Mouse (Mus musculus): Measurements from ENCODE around the gene Cib1.

Cib1 gene

GRCm38 (mm10) chr7:80200963-80201539 is 31.6 kb downstream of the Cib1 start:
- DNase-seq (ENCODE audit: low read depth) = no peak

DNA sequence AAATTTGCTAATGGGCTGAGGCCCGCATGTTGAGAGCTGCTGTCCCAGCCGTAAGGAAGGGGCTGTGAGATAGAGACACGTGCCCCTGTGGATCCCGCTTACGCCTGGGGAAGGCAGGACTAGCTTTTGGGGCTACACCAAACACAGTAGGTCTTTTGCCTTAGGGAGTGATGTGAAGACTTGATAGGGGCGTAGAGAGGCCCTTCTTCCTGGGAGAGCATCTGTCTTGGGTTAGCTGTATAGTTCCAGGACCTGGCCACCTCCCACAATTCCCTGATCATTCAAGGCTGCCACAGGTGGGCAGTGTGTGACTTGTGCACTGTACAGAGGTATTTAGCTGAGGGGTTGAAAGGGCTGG is 32.0 kb downstream of the Cib1 start:
- DNase-seq (ENCODE audit: low read depth) = no peak

GRCm38 (mm10) chr7:80199851-80200587 is 32.6 kb downstream of the Cib1 start:
- no peak for DNase-seq (ENCODE audit: low read depth)

DNA sequence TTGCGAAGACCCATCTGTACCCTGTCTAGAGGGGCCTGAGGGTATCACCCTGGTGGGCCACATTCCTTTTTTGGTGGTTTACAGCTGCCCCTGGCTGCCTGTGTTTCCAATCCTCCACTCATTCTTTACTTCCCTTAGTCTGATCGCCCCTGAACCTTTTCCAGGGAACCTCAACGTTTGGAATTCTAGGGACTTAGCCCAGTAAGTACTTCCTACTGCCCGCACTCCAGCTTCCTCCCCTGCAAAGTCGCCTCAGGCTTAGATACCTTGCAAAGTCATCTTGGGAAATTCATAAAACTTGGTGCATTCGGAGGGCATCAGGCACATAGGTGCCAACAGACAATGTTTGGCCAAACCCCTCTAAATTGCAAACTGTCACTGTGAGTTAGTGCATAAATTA is 33.3 kb downstream of the Cib1 start:
- no peak for DNase-seq (ENCODE audit: low read depth)

GRCm38 (mm10) chr7:80198863-80199262 is 33.8 kb downstream of the Cib1 start:
- DNase-seq (ENCODE audit: low read depth) = no peak

DNA sequence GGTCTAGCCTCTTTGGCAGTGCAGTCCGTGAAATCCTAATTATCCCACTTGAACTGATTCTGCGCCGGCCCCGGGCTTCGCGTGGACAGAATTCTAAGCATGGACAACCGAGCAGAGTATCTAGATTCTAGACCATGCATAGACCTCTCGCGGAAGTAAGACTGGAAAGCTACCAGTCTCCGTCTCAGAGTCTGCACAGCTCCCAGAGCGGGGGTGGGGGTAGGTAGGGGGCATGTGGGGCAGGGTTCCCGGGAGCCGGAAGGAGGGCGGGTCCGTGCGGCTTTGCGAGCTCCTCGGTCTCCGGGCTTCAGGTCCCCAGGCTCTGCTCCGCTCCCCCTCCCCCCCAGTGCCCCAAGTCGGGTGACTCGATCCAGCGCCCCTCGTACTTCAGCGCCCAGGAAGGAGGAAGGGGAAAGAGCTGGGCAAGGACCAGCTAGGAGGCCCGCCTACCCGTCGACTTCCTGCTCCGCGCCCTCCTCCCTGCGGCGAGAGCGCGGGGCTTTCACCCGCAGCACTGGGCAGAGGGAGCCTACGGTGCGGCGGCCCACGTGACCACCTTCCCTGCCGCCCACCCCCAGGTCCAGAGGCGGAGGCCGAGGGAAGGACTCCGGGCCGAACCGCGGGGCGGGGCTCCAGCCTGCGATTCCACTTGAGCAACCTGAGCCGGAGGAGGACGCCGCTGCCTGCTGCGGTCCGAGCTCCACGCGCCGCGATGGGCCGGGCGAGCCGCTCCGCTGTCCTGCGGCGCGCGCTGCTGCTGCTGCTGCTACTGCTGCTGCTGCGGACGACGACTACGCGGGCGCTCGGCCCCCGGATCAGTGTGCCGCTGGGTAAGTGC is 34.5 kb downstream of the Cib1 start:
- peak; percentile 51 for DNase-seq (ENCODE audit: low read depth)

DNA sequence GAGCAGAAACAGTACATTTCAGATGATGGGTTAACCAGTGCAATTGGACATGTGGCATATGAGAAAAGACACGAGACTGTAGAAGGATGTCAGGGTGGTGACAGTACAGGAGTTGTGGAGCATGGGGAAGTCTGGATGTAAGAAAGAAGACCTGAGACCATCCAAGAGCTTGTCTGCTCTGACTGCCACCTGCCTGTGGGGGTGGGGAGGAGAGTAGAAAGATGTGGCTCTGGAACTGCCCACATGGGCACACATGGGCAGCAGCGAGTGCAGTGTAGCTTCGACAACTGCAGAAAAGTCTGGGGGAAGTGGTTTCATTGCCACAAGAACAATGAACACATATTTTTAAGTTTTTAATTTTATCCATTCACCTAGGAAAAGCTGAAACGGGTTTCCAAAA is 35.2 kb downstream of the Cib1 start:
- DNase-seq (ENCODE audit: low read depth) = no peak

GRCm38 (mm10) chr7:80195576-80196263 is 36.9 kb downstream of the Cib1 start:
- DNase-seq (ENCODE audit: low read depth) = no peak

GRCm38 (mm10) chr7:80195146-80195545 is 37.5 kb downstream of the Cib1 start:
- no peak for DNase-seq (ENCODE audit: low read depth)

GRCm38 (mm10) chr7:80193941-80194739 is 38.5 kb downstream of the Cib1 start:
- DNase-seq (ENCODE audit: low read depth) = no peak

- DNase-seq (ENCODE audit: low read depth) = peak; percentile 52
These were observed 40.2 kb downstream of the Cib1 start for GRCm38 (mm10) chr7:80192226-80193061.

GRCm38 (mm10) chr7:80191455-80191854 is 41.2 kb downstream of the Cib1 start:
- DNase-seq (ENCODE audit: low read depth) = no peak

DNA sequence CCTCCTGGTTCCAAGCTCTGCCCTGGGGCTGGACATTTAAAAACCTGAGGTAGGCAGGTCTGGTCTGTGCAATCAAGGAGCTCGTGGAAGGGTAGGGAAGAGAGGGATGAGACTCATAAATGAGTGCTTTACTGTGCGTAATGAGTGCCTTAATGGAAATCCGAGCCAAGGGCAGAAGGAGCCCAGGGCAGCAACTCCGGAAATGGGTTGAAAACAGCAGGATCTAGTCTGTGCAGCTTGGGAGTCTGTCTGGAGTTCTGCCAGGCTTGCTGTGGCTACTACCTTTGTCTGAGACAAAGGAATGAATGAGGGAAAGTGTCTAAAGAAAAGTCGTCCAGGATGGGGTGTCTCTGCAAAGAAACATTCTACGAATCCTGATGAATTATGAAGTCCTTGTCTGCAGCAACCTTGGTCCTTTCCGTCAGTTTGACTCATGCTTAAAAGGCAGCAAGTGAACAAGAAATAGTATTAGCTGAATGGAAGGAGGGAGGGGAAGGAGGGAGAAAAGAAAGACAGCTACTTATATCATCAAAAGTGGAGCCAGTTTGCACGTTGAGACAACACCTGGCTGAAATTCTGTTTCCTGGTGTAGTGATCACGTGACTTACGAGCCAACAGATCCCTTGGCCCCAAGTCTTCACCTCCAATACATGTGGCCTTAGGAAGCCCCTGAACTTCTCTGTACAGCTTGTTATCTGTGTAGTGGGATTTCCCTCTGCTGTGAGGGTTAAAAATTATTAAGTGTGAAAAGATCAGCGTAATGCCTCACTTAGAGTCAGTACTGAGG is 43.3 kb downstream of the Cib1 start:
- no peak for DNase-seq (ENCODE audit: low read depth)

DNA sequence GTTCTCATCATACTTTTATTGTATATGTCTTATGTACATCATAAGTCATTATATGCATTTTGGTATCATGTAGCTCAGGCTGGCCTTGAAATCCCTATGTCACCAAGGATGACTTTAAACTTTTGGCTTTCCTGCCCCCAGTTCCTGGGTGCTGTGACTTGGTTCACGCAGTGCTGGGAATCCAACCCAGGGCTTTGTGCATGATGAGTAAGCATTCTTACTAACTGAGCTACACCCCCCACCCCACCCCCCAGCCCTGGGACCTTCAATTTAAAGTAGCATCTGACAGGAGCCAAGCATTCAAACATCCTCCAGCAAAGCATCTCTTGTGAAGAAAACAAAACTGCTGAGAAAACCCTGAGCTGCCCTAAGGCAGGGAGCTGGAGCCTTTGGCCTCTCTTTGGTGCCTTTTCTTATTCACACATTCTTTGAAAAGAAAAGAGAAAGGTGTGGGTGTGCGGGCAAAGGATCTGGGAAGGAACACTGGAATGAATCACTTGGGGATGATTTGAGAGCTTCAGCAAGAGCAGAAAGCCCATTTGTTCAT is 44.0 kb downstream of the Cib1 start:
- no peak for DNase-seq (ENCODE audit: low read depth)

GRCm38 (mm10) chr7:80187501-80187900 is 45.1 kb downstream of the Cib1 start:
- DNase-seq (ENCODE audit: low read depth) = no peak

DNA sequence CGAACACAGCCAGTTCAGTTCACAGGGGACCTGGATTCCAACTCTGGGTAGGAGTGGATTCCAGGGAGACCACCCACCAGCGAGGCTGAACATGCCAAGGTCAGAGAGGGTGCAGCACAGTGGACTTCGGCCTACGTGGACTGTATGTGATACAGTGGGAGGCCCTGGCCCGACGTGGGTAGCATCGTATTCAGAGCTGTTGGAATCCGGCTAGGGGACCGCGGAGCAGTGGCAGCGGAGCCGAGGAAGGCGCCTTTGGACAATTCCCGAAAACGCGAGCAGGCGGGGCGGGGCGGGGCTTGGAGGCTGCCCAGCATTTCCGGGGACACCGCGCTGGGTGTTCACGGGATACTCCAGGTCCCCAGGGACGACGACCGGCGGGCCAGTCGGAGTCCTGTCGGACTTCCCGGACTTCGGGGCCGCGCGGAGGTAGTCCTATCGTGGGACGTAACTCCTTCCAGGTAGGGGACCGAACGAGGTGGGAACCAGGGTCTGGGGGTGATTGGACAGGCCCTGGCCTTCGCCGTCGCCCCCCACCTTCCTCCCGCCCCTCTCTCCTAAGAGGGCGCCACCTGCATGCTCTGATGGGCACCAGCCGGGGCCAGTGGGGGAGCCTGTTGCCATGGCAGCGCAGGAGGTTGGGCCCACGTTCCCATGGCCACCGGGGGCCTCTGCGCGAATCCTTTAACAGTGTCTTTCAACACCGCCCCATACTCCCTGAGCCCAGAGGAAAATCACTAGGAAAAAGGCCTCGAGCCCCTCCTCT is 45.9 kb downstream of the Cib1 start, which contains the start of gene Sema4b:
Gene Sema4b (plus strand): TSS at position 311 of the 766 bp plus-strand sequence.
- no peak for DNase-seq (ENCODE audit: low read depth)

GRCm38 (mm10) chr7:80186021-80186420 is 46.6 kb downstream of the Cib1 start:
- no peak for DNase-seq (ENCODE audit: low read depth)

DNA sequence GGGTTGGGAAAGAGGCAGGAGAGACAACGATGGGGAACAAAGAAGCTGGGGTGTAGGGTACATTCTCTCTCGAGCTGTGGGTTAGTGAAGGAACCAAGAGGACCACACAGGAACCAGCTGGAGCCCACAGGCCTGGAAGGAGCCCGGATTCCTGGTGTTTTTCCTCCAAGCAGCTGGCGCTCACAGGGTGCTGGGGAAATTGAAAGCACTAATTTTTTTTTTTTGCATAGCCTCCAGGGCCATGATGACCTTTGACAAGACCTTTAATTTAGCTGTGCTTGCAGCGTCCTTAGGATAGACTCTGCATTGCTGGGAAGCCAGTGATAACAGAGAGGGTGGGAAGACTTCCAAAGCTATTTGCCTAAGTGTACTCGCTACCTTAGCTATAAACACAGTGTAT is 47.6 kb downstream of the Cib1 start:
- DNase-seq (ENCODE audit: low read depth) = no peak

GRCm38 (mm10) chr7:80184551-80184950 is 48.1 kb downstream of the Cib1 start:
- DNase-seq (ENCODE audit: low read depth) = no peak
